Mouse (Mus musculus) small intestine, adult 2 months (tissue): Measurements from ENCODE around the gene B3galt5. TPM values are rescaled to one million over a fixed set of nuclear protein-coding genes. Genes with fewer than 3 reads are reported as not detected.

Experiments used
- H3K27ac ChIP-seq: fragments of 200-500 bp; 2 replicates; pipeline ENCODE4 v1.5.1; 2012; ENCODE audit warnings: low read depth, low read length, control low read depth, inconsistent platforms; ENCODE audit not compliant: insufficient read depth
- H3K27me3 ChIP-seq: fragments of 200-500 bp; 2 replicates; pipeline ENCODE4 v1.6.1; 2012; ENCODE audit warnings: mild to moderate bottlenecking, moderate library complexity, low read length, inconsistent platforms; ENCODE audit not compliant: control insufficient read depth, insufficient read depth
- H3K36me3 ChIP-seq: fragments of 200-500 bp; 2 replicates; pipeline ENCODE4 v1.6.1; 2012; ENCODE audit warnings: mild to moderate bottlenecking, low read length, control low read depth, inconsistent platforms; ENCODE audit not compliant: control insufficient read depth, insufficient read depth
- H3K4me1 ChIP-seq: fragments of 200-500 bp; 2 replicates; pipeline ENCODE4 v1.6.1; 2012; ENCODE audit warnings: low read length, inconsistent platforms, mixed read lengths; ENCODE audit not compliant: control insufficient read depth, insufficient read depth, insufficient read length
- H3K4me3 ChIP-seq: fragments of 200-500 bp; 2 replicates; pipeline ENCODE4 v1.5.1; 2012; ENCODE audit warnings: low read depth, mild to moderate bottlenecking, control low read depth, inconsistent platforms, low read length, moderate library complexity
- CTCF ChIP-seq: fragments of 200-500 bp; IDR thresholded peaks from 2 replicates; pipeline ENCODE4 v1.5.1; 2012; ENCODE audit warnings: low read depth, mild to moderate bottlenecking, control low read depth, inconsistent platforms, low read length, moderate library complexity, mixed read lengths; ENCODE audit not compliant: insufficient replicate concordance, insufficient read length; ENCODE audit errors: extremely low read depth
- POLR2A ChIP-seq: fragments of 200-500 bp; IDR thresholded peaks from 2 replicates; pipeline ENCODE4 v1.6.1; 2012; ENCODE audit warnings: low read depth, mild to moderate bottlenecking, control low read depth, inconsistent platforms, low read length, moderate library complexity
- WGBS: fragments of 180-500 bp; shearing (Covaris S2); methylation state at CpG from one replicate; pipeline ENCODE4 v1.1.7; 2018; 5-methylcytosine and 5-hydroxymethylcytosine counted together
- polyA plus RNA-seq: library from polyadenylated mRNA; depleted of rRNA; stranded (reverse); fragments of >200 nt; gene quantifications from 2 replicates; pipeline ENCODE4 v1.2.3, GENCODE M21; 2012; rRNA removed

The B3galt5 gene
- polyA plus RNA-seq, 1 experiment: 0.34 TPM

GRCm38 (mm10) chr16:96353996-96354395, 118.4 kb downstream of the B3galt5 start:
- no peaks in the 10 kb centered on the region for H3K36me3 ChIP-seq
- H3K4me1 ChIP-seq: peaks cover 4% of the 10 kb centered on the region; the same call in 1 of the 2 replicates
- no peak overlapping the region for H3K4me3 ChIP-seq
- no peak overlapping the region for H3K27ac ChIP-seq
- H3K27me3 ChIP-seq: no peaks in the 10 kb centered on the region
- 43% methylated on average over 6 of the region's 6 CpGs for WGBS
- no peak for TF ChIP-seq CTCF
- TF ChIP-seq POLR2A: no peak

GRCm38 (mm10) chr16:96357903-96358302, 122.3 kb downstream of the B3galt5 start:
- Histone ChIP-seq H3K4me1 (peaks cover 10% of the 10 kb centered on the region; the same call in 1 of the 2 replicates), H3K27ac (peak overlapping the region; percentile 53; the same call in 1 of the 2 replicates), H3K4me3 (peak overlapping the region; percentile 58), H3K27me3 (no peaks in the 10 kb centered on the region), H3K36me3 (no peaks in the 10 kb centered on the region)
- WGBS: 2% methylated on average over 10 of the region's 10 CpGs
- TF ChIP-seq POLR2A: no peak
- peak; percentile 77 for TF ChIP-seq CTCF

- H3K4me3 ChIP-seq: peak overlapping the region; percentile 69
- H3K4me1 ChIP-seq: peaks cover 17% of the 10 kb centered on the region; the same call in 1 of the 2 replicates
- peaks cover 17% of the 10 kb centered on the region for H3K36me3 ChIP-seq
- no peaks in the 10 kb centered on the region for H3K27me3 ChIP-seq
- peak overlapping the region; percentile 96 for H3K27ac ChIP-seq
- TF ChIP-seq POLR2A: peak; percentile 72
- TF ChIP-seq CTCF: peak; percentile 47; the same call in 1 of the 2 replicates
- 16% methylated on average over 22 of the region's 22 CpGs for WGBS
Observed at GRCm38 (mm10) chr16:96361305-96362124, 125.9 kb downstream of the B3galt5 start.

- Histone ChIP-seq H3K36me3 (peaks cover 19% of the 10 kb centered on the region), H3K4me1 (peaks cover 22% of the 10 kb centered on the region; the same call in 1 of the 2 replicates), H3K27me3 (no peaks in the 10 kb centered on the region), H3K27ac (peak overlapping the region; percentile 93), H3K4me3 (peak overlapping the region; percentile 59)
- TF ChIP-seq POLR2A (peak; percentile 46; the same call in 1 of the 2 replicates), CTCF (no peak)
- WGBS: 31% methylated on average over 4 of the region's 4 CpGs
Observed at GRCm38 (mm10) chr16:96362873-96363272, 127.3 kb downstream of the B3galt5 start.

- peak overlapping the region; percentile 50 for H3K4me3 ChIP-seq
- H3K27ac ChIP-seq: peak overlapping the region; percentile 53
- H3K4me1 ChIP-seq: peaks cover 22% of the 10 kb centered on the region; the same call in 1 of the 2 replicates
- peaks cover 19% of the 10 kb centered on the region for H3K36me3 ChIP-seq
- WGBS: 54% methylated on average over 5 of the region's 5 CpGs
- no peak for TF ChIP-seq CTCF
- TF ChIP-seq POLR2A: no peak
- no peaks in the 10 kb centered on the region for H3K27me3 ChIP-seq
Observed at GRCm38 (mm10) chr16:96363277-96363676, 127.7 kb downstream of the B3galt5 start.

- H3K4me1 ChIP-seq: peaks cover 28% of the 10 kb centered on the region; the same call in 1 of the 2 replicates
- no peak for TF ChIP-seq CTCF
- TF ChIP-seq POLR2A: no peak
- H3K36me3 ChIP-seq: peaks cover 20% of the 10 kb centered on the region
- 94% methylated on average over 11 of the region's 11 CpGs for WGBS
- no peaks in the 10 kb centered on the region for H3K27me3 ChIP-seq
- no peak overlapping the region for H3K27ac ChIP-seq
- no peak overlapping the region for H3K4me3 ChIP-seq
Observed at GRCm38 (mm10) chr16:96364870-96365269, 129.3 kb downstream of the B3galt5 start.

Other genes with a start within 250 kb of the B3galt5 start
- gene Psmg1, start 244.8 kb upstream of the B3galt5 start, polyA plus RNA-seq: 3.8 and 4.4 TPM in 2 replicates
- 10.7 and 14.0 TPM in 2 replicates for gene Brwd1, start 153.3 kb upstream of the B3galt5 start, polyA plus RNA-seq
- gene Hmgn1, start 108.1 kb upstream of the B3galt5 start, polyA plus RNA-seq: 1.7 and 4.4 TPM in 2 replicates
- 11.9 and 15.5 TPM in 2 replicates for gene Wrb, start 90.4 kb upstream of the B3galt5 start, polyA plus RNA-seq
- 0.06 and 0.11 TPM in 2 replicates for gene Lca5l, start 43.5 kb upstream of the B3galt5 start, polyA plus RNA-seq
- 3.8 and 4.5 TPM in 2 replicates for gene Sh3bgr, start 35.4 kb upstream of the B3galt5 start, polyA plus RNA-seq
- 0.08 and 0.23 TPM in 2 replicates for gene Itgb2l, start 207.8 kb downstream of the B3galt5 start, polyA plus RNA-seq
- gene Pcp4, start 231.8 kb downstream of the B3galt5 start, polyA plus RNA-seq: 0.87 TPM in 1 of 2 replicates, not detected in the other